Mouse (Mus musculus) lung, adult 18-20 months (tissue): ENCODE data around the gene Il6ra.

Source experiments
- DNase-seq, 2 experiments: peaks; one replicate each; pipeline ENCODE4 v3.0.0; 2022; ENCODE audit warnings: mixed read lengths in 2 of 2

Il6ra gene

DNA sequence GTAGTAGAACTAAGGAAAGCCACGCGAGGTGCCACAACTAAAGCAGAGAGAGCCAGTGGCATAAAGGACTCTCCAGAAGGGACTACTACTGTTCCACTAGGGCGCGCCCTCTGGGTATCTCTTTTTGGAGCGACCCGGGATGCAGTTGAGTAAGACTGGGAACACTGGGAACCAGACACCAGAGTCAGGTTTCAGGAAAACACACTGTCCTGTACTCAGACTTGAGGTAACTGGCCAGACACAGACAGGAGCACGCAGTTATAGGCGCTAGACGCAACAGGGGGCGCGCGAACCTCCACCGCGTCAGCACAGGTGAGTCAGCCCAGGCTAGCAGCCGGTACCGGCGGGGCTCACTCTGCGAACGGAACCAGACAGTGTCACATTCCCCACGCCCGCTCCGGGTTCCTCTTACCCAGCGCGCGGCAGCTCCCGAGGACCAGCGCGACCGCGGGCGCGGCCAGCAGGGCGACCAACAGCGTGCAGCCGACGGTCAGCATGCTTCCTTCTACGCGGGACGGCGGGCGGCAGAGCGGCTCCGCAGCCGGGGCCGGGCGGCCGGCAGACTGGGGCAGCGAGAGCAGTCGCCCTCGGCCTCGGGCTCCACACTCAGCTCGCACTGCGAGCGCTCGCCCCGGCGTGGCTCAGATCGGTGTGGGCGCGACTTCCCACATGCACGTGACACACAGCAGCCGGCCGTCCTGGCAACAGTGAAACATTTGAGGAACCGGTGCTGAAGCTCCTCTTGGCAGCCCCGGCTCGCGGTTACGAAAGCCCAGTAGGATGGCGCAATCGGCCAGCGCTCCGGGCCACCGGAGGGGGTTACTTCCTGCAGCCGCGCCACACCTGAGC lies at the start of gene Il6ra:
Gene Il6ra, minus strand, starts transcription at position 654 of the 849 bp plus-strand sequence.
- peak; percentile 95 to 96 for DNase-seq

DNA sequence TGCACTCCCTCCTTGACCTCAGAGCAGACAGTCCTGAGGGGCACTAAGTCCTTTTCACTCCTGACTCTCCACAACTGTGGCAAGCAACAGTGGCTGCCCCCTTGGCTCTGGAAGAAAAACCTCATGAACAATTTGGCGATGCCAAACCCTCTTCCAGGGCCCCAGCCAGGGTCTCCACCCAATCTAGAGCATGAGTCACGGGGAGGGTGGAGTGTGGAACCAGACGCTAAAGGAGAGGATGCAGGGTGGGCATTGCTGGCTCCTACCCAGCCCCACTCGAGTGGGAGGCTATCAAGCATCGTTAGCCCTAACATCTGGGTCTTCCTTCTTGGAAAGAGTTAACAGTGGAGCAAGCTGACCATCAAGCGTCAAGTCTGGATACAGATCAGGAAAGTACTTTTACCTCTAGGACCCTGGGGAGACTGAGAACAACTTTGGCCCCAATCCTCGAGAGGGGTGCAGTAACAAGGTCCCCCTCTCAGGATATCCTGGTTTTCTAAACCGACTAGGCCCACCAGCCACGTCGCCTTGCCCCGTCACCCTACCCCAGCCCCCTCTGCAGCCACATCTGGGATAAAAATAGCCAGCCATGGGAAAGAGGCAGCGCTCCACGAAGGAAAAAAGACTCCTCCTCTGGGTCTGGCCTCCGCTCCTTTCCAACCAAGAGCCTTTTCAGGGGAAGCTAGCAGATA lies 49.2 kb upstream of the Il6ra start:
- peak; percentile 30 to 44 for DNase-seq

DNA sequence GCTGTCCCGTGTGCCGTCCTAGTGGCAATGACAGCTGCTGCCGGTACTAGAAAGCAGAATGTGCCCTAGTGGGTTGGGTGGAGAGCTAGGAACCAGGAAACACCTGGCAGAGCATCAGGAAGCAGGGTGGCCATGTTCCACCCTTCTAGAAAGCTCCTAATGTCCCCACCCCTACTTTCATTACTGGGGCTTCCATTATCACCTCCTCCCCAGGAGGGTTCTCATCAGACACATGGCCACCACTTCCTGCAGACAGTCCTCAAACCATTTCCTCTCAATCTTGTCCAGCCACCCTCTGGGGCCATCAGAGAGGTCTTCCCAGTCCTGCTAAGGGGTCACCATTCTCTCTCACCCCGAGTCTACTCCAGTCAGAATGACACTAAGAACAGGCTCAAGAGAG lies 48.4 kb upstream of the Il6ra start:
- no peak for DNase-seq

DNA sequence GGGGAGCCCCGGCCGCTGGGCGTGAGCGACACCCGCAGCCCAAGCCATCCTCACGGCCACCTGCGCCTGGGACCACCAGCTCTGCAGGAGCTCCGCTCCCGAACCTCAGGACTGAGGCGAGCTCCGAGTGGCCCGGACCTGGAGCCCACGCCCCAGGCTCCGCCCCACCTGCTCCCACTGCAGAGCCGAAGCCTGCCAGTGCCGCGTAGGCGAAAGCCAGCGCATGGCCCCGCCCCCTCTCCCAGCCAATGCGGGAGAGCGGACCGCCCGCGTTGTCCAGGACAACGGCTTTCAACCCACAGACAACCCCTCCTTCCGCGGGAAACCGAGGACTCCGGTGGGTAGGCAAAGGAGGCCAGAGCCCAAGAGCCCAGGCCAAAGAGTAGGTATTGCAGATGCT lies 47.5 kb upstream of the Il6ra start:
- peak; percentile 93 to 96 for DNase-seq

DNA sequence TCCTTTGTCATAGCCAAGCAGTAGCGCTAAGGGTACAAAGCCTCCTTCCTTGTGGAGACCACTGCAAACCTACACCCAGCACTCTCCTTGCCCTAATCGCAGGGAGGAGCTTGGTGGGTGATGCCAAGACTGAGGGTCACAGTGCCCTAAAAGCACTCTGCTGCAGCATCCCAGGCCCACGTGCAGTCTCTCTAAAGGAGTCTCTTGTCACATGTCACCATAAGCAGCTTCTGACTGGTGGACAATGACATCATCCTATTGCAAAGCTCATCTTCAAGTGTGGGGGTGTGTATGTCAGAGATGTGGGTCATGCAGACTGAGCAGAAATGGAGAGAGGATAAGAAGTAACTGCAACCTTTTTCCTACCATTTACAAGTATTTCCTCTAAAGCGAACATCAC lies 46.4 kb upstream of the Il6ra start:
- DNase-seq = no peak

DNA sequence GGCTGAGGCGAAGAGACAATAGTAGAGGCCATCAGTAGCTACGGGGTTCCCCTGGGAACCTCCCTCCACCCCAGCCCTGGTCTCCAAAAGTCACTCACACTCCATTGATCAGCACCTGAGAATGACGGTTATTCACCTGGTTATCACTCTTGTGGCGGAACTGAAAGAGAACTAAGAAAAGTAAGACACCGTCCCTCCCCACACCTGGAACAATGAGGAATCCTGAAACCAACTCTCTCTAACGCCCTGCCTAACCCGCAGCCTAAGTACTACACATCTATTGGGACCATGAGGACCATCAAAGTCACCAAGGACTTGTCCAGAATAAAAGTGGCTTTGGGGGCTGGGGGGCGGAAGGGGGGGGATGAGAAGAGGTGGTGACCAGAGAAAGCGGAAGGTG lies 44.9 kb upstream of the Il6ra start:
- DNase-seq = no peak

DNA sequence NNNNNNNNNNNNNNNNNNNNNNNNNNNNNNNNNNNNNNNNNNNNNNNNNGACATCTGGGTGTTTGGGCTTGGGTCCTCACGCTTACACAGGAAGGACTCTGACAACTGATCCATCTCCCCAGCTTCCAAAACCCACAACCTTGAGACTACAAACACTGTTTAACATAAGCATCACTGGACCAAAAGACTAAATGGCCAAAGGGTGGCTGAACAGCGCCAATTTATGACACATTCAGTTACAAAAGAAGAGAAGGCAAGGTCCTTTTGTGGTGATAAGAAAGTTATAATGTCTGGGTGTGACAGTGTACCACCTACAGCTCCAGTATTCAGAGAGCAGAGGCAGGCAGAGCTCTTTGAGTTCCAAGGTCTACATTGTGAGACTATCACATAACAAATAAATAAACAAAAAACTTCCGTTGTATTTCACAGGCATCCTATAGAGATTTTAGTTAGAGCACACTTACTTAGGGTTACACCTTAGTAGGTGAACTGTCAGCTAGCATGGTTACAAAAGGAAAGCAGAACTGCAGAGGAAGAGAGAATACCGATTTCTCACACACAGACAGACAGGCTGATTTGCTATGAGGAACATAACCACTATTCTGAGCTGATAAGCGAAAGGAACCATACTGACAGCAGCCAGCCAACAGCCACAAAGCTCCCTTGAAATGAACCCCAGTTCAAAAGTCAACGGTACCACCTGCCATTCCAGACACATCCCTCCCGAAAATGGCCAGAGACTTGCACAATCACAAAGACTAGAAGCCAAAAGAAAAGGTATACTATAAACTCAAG lies 43.4 kb upstream of the Il6ra start:
- DNase-seq = no peak

DNA sequence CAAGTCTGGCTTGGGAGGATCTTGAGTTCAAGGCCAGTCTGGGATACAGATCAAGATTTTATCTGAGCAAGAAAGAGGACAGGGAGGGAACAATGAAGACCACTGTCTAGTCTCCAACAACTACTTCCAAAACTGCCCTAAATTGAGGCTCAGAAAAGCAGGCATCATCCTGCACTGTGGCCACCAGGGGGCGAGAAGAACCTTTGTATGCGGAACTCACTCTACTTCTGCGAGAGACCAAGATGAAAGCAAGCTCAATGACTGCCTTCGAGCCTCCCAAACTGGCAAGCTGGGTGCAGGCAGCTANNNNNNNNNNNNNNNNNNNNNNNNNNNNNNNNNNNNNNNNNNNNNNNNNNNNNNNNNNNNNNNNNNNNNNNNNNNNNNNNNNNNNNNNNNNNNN lies 40.4 kb upstream of the Il6ra start:
- DNase-seq = peak; percentile 72 to 73

DNA sequence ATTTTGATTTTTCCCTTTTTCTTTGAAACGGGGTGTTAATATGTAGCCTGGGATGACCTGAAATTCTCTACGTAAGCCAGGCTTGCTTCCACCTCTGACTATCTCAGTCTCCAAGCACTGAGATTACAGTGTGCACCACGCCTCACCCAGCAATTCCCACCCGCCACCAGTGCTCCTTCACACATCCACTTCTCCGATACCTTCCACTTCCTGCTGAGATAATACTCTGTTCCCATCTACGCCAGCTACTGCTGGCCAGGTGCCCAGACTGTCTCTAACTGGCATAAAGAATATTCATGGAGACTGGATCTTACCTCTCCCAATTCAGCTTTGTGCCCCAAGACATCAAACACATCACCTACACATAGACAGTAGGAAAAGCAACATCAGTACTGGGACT lies 35.7 kb upstream of the Il6ra start:
- no peak for DNase-seq

DNA sequence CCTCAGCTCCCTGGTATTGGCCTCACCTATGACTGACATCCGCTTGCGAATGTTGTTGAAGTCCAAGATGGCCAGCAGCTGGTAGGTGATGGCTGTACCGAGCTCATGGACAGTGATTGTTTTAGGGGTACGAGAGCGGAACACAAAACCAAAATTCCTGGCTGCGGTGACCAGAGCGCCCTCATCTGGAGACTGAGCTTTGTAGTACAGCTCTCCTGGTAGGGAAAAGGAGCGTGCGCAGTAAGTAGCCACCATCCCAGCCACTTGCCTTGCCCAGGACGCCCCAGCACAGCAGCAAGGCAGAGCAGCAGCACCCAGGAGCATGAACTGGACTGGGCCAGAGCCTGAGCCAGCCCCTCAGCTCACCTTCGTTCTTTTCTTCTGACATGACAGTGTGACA lies 35.0 kb upstream of the Il6ra start:
- no peak for DNase-seq

DNA sequence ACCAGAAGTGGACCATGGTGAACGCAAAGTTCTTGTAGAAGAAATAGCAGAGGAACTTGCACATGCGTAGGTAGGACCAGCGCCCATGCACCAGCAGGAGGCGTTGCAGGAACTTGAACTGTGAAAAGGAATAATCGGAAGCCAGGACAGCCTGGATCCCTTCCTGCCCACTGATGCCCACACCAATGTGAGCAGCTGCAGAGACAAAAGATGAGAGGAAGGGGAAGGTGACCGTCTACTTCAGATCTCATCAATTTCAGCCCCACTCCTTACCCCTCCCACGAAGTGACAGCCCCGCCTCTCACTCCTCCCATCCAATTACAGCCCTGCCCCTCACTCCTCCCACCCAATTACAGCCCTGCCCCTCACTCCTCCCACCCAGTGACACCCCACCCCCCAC lies 32.0 kb upstream of the Il6ra start:
- no peak for DNase-seq

DNA sequence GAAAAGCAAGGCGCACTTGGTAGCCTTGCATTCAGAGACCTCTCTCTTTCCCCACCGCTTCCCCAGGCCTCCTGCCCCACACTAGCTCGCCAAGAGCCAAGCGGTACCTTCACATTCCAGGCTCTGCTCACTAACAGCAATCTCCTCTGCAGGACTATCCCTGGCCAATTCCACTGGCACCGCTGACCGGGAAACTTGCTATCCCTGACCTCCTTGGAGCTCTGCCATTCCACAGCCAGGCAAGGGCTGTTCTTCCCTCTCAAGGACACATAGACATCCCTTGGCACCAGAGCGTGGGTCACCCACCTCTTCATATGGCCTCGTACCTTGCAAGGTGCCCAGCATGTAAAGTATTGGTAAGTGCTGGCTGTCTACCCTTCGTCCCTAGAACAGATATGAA lies 29.9 kb upstream of the Il6ra start:
- no peak for DNase-seq

DNA sequence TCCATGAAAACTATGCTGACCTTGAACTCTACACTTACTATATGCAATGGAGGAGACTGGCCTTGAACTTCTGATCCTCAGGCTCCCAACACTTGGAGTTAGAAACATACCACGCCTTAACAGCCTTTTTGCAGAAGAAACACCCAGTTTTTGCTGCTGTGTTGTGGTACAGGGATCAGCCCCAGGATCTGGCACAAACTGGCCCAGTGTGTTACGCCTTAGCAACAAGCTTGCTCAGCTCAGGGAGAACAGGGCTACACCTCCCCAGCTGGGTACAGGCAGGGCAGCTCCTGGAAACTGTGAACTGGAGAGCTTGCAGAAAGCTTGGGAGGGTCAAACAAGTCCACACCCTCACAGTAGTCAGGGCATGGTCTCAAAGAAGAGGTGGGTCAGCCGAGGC lies 23.5 kb upstream of the Il6ra start:
- DNase-seq = no peak

DNA sequence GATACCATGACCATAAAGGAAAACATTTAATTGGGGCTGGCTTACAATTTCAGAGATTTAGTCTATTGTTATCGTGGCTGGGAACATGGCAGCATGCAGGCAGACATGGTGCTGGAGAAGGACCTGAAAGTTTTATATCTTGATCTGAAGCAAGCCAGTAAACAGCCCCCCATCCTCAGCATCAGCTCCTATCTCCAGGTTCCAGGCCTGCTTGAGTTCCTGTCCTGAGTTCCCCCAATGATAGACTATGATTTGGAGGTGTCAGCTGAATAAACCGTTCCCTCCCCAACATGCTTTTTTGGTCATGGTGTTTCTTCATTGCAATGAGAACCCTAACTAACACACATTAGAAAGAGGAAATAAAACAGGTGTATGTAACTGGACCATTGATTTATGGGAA lies 19.9 kb upstream of the Il6ra start:
- no peak for DNase-seq

DNA sequence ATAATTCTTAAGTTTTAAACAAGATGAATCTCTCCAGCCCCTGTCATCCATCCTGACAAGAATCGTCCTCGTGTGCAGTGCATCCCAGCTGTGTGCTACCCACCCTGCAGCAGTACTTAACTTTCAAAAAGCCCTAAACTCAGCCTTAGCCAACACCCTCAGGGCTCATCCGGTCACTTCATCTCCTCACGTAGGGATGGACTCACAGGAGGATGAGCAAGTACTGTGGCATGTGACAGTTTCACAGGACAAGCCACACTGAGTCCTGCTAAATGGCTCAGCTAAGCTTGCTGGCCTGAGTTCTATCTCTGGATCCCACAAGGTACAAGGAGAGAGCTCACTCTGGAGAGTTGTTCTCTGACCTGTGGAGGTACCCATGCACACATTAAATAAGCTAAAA lies 16.0 kb upstream of the Il6ra start:
- DNase-seq = no peak

DNA sequence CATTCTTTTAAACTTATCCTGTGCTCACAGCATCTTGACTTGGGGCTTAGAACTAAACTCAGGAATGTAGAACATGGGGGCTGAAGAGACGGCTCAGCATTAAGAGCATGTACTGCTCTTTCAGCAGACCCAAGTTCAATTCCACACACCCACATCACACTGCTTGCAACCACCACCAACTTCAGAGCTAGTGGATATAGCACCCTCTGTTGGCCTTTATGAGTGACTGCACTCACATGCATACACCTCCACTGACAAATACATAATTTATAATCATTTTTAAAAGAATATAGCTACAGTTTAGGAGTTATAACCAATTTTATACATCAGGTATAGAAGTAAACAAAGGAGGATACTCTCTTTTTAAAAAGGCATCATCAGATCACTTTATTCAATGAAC lies 13.4 kb upstream of the Il6ra start:
- no peak for DNase-seq

DNA sequence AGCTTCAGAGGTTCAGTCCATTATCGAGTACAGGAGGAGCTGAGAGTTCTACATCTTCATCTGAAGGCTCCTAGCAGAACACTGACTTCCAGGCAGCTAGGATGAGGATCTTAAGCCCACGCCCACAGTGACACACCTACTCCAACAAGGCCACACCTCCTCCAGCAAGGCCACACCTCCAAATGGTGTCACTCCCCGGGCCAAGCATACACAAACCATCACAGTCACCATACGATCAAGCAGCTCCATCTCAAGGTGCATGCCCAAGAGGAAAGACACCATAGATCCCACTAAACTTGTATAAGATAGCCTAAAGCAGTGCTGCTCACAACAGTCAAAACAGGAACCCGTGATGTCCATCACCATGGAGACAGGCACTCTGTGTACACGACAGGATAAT lies 7.7 kb upstream of the Il6ra start:
- DNase-seq = no peak

DNA sequence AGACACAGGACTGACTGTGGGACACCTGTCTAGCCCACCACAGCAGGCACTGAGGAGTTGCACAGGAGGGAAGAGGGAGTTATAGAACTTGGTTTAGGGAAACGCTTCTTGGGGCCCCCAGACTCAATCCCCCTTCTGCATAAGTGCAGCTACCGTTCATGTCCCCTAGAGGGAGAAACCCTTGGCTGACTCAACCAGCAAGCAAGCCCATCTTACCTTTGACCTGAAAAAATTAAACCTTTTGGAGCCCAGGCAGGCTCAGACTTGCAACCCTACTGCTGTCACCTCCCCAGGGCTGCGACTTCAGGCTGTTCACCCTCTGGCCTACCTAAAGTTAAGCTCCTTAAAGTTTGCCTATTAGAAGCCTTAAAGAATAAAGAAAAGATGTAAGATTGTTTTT lies 4.4 kb upstream of the Il6ra start:
- DNase-seq = no peak

DNA sequence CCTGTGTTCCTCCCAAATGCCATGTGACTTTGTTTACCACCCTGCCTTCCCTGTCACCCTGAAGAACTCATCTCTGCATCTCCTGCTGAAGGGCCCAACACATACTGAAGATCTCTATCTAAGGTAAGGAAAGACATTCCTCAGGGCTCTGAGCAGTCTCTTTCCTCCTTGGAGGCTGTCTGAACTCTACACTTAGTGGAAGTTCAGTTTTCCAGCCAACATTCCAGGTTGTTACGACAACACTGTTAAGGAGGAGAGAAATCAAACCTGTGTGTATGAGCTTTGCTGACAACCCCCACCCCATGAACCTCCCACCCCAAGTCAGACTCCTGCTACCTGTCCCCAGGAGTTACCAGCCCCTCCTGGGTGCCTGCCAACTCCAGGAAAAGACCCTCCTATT lies 3.6 kb upstream of the Il6ra start:
- DNase-seq = no peak

DNA sequence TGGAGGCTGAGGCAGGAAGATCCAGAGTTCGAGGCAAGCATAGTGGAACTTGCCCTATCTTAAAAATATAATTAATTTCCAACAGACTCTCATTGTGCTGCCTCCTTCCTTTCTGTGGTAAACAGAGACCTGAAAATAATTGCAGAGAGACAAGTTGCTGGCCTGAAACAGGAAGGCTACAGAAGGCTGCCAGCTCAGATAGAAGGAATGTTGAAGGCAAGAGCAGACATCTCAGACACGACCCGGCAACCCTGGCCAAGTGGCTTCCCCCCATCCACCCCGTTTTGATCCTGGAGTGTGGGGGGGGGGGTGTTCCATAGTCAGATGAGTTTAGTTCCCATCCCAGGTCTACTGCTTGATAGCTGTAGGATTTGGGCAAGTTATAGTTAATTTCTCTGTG lies 1.7 kb upstream of the Il6ra start:
- no peak for DNase-seq

DNA sequence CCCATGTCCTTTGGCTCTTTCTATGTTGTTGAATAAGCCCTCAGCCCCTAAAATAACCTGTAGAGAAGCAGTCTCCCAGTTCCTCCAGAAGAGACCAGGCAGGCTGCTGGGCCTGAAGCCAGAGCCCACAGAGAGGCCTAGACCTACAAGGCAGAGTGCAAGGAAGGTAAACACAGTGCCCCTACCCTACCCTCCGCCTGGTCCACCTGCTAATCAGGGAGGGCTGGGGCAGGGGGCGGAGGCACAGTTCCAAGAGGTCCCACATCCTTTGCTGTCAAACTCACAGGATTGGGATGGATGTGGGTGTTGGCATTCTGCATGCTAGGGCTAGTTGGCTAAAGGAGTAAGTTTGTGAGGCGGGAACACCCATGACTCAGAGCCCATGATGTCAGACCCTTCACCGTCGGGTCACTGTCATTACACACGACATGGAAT lies 871 bp downstream of the Il6ra start:
- no peak for DNase-seq

DNA sequence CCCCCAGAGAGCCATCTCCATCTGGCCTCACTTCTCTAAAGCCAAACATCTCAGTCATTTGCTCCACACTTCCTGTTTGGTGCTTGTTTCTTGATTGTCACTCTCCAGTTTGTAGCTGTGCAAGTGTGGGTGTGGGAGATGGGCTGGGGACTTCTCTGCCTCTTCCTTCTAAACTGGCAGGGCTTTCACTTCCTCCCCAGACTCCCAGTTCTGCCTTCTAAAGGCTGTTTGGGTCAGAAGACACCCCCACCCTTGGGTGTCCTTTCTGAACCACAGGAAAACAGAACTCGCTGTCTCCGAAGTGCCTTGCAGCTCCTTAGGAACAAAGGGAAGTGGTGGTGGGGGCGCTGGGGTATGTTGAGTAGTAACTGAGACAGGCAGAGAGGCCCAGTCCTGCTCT lies 1.8 kb downstream of the Il6ra start:
- DNase-seq = peak; percentile 67 to 68

DNA sequence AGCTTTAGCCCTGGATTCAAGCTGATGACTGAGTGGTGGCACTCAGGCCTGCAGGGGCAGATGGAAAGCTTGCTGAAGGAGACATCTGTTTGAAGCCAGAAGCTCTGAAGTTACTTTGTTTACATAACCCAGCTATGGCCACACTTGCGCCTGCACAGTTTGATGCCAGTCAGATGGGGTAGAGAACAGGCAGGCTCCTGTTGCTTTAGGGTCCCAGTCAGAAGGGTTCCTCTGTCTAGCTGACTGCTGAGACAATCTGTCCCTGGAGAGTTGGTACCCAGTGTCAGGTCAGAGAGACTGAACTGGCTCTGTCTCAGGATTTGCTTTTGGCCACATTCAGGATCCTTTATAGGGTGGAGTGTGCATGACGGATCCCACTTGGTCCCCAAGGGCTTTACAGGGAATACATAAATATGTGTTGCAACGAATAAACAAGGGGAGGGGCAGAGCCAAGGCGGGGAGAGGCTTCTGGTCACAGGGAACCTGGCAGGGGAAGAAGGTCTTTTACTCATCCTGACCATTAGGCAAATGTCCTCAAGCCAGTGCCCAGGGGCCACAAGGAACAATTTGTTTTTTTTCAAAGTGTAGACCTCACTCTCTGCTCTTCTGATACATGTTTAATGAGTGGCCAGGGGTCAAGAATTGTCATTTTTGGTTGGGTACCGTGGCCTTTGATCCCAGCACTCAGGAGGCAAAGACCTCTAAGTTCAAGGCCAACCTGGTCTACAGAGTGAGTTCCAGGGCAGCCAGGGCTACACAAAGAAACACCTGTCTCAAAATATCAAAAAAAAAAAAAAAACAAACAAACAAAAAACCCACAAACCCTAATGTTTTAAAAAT lies 3.1 kb downstream of the Il6ra start:
- DNase-seq = peak; percentile 64 to 75
